Mouse (Mus musculus): ENCODE data around the gene Gnpnat1.

DNA sequence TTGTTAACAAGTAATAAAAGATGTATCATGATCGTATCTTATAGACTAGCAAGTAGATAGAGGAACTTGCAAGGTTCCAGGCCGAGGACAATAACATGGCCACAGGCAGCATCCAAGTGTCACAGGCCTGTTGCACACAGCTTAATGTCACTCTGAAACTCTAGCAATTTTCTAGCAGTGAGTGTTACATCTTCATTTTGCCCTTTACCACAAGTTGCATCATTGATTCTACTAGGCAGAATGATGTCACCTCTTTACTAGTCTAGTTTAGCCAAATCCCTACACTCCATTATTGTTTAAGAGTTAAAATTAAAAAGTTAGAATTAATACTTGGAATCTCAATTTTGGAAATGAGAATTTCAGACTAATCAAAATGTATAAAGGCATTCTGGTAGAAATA, 19.1 kb downstream of the Gnpnat1 start:
- TF ChIP-seq CTCF (IDR thresholded peaks at IDR 0.05; ENCODE audit: borderline replicate concordance, control insufficient read depth, extremely low read depth, insufficient read depth, low read length, poor library complexity): no peak
- TF ChIP-seq POLR2A (IDR thresholded peaks at IDR 0.05; ENCODE audit: control insufficient read depth, extremely low read depth, insufficient read depth, low read length, poor library complexity): no peak
